Mouse (Mus musculus): ENCODE results near the gene Defb43.

- TF ChIP-seq CTCF (IDR thresholded peaks at IDR 0.05; ENCODE audit: borderline replicate concordance, insufficient read depth, low read length) (no peak), POLR2A (IDR thresholded peaks at IDR 0.05; ENCODE audit: low read depth, low read length) (no peak)
Observed at GRCm38 (mm10) chr14:62991271-62991670, 20.3 kb upstream of the Defb43 start.
